Mouse (Mus musculus) yolk sac, embryonic 10.5 days (tissue): ENCODE results near the gene Olfr111.
"Not testable (repeated sequence)": the region's sequence is repeated elsewhere in the genome, so short reads cannot be mapped to it uniquely, and the experiment has no call there.

ENCODE experiments used
- DNase-seq: peaks from one replicate; pipeline ENCODE4 v3.0.0-alpha.2; 2017; ENCODE audit warnings: low spot score

Olfr111 gene

DNA sequence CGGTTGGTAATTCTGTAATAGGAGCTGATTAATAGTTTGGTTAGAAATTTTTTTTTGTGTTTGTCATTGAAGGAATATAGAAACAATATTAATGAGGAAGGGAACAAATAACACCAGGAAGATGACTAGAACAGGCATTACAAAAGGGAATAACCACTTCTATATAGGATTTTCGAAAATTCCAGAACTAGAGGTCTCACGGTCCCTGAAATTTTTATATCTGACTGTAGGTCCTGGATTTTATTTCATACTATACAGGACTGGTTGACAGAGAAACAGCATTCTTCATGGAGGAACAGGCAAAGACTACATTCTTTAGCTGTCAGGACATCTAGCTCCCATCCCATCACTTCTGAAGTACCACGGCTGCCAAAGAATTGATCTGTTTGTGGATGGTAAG is at the start of gene Olfr111:
TSS of gene Olfr111 (plus strand) at position 301 of the 400 bp plus-strand sequence.
- no peak for DNase-seq

DNA sequence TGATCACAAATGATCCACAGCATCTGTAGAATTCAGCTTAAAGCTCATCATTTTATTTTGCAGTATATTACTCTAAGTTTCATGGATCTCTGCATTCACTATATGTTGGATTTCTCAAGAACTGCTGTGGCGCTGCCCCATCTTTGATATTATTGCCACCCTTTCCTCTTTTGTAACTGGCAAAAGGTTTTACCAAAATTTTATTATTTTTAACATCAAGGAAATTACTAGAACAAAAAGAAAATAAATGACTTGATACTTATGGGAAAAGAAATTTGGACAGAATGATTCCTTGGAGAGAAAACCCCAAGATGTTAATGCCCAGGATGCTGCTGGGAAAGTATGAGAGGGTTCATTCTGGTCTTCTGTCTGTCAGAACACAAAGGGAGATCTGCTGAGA is 49.2 kb upstream of the Olfr111 start, which contains the start of gene Olfr109:
TSS of gene Olfr109 (plus strand) at position 301 of the 400 bp plus-strand sequence.
- no peak for DNase-seq

DNA sequence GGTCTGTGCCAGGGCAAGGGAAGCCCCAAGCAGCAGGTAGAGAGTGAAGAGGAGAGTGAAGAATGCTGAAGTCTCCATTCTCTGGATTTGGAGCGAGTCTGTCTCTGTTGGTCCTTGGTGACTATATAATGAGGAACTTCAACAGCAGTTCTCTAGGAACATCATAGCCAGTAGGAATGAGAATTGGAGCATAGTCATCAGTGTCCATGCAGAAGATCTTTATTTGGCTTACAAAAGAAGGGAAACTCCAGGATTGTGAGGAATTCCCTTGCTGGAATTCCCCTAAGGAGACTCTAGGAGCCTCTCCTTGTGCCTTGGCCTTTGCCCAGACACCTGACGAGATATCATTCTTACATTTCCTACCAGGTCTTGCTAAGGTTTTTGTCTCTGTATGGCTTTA is 24.4 kb upstream of the Olfr111 start, which contains the start of gene H2-M2:
TSS of gene H2-M2 (minus strand) at position 101 of the 400 bp plus-strand sequence.
- no peak for DNase-seq

DNA sequence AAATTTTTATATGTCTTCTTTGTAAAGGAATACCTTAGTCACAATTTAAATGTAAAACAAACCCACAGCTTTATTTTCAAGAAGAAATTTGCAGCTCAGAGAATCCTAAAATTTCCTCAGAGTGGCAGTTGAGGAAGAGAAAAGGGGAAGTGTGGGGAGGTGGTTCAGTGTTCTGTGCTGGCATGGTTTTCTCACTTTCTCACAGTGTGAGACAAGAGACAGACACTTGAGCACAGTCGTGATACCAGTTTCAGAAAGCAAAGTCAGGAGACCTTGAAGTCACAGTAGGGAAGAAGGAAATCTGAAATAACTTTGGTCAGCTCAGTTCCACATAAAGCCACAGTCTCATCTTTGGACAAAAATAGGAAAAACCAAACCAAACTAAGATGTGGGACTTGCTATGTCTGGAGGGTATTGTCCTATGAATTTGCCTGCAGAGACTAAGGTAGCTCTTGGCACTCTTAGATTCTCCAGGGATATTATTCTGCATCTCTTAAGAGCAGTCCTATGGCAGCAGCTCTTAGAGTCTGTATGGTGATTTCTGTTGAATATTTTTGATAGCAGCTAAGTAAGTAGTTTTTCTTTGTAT is 15.8 kb upstream of the Olfr111 start, which contains the start of gene Olfr110:
TSS of gene Olfr110 (plus strand) at position 539 of the 589 bp plus-strand sequence.
- DNase-seq: no peak

DNA sequence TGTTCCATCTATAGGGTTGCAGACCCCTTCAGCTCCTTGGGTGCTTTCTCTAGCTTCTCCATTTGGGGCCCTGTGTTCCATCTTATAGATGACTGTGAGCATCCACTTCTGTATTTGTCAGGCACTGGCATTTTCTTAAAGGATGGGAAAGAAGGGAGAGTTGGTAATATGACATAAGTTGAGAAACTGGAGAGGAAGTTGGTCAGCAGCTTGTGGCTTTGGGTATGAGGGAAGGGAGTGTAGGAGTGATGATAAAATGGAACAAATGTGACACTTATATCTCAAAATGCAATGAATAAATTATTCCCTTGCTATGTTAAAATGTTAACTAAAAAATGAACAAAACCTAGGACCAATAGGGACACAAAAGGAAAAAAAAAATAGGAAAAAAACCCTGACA is 16.8 kb downstream of the Olfr111 start:
- DNase-seq: not testable (repeated sequence)

DNA sequence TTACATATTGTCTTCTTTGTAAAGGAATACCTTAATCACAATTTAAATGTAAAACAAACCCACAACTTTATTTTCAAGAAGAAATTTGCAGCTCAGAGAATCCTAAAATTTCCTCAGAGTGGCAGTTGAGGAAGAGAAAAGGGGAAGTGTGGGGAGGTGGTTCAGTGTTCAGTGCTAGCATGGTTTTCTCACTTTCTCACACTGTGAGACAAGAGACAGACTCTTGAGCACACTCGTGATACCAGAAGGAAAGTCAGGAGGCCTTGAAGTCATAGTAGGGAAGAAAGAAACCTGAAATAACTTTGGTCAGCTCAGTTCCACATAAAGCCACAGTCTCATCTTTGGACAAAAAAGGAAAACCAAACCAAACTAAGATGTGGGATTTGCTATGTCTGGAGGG is 17.6 kb downstream of the Olfr111 start:
- DNase-seq: not testable (repeated sequence)

DNA sequence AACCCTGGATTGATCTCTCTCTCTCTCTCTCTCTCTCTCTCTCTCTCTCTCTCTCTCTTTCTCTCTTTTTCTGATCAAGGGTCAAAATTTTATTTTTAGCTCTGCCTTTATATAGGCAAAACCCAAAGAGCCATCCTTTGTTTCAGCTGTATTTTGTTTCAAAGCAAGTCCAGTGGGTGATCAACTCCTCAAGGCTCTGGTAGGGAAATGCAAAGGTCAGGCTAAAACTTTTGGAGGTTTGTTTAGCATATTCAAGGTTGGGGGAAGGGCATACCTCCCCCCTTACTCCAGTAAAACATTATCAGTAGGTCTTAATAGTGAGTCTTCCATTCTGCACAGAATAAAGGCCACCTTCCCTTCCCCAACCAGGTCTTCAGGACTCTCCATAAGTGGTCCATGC is 27.3 kb downstream of the Olfr111 start:
- no peak for DNase-seq

DNA sequence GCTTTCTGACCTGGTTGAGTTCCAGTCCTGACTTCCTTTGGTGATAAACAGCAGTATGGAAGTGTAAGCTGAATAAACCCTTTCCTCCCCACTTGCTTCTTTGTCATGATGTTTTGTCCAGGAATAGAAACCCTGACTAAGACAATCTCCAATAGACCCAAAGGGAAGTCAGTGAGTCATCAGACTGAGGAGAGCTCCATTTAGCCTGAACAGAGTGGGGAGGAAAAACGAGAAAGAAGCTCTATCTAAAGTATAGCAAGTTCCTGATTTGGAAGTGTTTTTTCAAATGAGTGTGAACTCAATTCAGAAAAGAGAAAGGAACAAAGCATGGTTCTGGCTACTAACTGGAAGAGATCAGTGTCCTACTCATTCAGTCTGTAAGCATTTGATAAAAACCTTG is 30.6 kb downstream of the Olfr111 start:
- DNase-seq: not testable (repeated sequence)

DNA sequence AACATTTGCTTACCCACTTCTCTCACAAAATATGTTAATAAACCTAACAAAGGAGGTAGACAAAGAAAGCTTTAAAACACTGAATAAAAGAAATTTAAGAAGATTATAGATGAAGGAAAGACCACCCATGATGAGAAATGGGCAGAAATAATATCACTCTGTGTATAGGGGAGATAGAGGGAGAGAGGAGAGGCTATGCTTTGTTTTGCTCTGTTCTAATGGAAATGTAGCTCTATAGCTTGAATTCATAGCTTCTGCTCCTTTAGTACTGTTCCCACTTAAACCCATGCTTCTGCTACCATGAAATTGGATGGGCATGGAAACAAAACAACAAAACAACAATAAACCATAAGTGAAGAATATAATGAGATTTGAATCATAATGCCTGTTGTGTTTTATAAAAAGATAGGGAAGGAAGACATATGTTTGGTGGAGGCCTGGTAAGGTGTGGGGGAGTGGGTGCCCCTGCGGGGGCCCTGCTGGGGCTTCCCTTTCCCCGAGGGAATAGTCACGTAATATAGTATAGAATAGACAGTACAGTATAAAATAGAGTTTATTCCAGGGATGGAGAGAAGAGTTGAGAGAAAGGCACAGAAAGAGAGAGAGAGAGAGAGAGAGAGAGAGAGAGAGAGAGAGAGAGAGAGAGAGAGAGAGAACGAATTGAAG is 33.8 kb downstream of the Olfr111 start:
- DNase-seq: no peak

DNA sequence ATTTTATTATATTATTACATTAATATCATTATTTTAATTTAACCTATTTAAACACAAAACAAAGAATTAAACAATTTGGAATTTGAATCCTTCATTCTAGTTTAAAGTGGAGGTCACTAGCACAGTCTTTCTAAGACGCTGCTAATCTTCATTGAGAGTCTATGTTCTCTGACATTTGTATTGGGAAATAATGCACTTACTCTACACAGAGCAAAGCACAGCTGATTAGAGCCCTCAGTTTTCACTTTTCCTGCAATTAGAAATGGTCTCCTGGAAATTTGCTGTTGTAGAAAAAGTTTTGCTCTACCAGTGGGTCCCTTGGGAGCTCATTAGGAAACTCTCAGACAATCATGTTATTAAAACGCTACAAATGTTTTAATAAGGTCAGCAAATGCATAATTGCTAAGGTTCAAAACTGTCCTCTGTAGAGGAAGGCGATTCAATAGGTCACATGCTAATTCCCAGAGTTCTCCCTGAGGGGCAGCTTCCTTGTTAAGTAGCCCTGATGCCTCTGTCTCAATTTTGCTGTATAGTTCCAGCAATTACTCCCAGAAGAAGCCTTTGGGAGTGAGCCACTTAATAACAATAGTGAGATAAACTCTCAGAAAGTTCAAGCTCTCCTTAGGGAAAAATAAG is 36.1 kb downstream of the Olfr111 start:
- no peak for DNase-seq

DNA sequence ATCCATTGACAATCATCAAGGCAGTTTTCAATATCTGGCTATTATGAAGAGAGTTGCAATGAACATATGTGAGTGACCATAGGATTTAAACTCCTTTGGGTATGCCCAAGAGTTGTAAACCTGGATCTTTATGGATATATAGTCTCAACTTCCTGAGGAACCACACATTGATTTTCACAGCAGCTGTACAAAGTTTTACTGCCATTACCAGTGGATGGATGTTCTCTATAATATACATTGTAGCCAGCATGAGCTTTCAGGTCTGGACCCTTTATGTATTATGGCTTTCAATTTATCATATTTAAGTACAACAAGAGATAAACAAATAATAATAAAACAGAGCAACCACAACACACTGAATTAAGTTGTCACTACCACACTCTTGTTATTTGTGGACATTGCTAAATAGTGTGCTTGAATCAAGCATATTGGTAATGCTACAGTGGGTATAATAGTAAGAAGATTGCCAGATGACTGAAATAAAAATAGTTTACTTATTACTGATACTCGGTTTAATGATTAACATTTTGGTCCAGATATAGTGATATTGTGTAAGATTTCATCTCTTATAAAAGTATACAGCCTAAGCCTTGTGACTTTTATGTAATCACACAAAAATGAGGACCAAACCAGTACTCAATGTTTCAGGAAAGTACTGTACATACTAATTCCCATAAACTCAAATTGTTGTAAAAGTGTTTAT is 51.2 kb downstream of the Olfr111 start:
- no peak for DNase-seq

DNA sequence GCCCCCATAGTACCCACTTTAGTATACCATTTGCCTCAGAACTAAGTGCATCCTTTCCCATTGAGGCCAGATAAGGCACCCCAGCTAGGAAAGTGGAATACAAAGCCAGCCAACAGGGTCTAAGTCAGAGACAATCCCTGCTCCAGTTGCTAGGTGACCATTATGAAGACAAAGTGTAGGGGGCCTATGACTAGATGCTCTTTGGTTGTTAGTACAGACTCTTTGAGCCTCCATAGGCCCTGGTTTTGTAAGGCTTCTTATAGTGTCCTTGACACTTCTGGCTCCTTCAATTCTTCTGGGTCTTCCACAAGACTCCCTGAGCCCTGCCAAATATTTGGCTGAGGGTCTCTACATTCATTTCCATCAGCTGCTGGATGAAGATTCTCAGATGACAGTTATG is 61.5 kb downstream of the Olfr111 start, which contains the start of gene Olfr112:
TSS of gene Olfr112 (minus strand) at position 101 of the 400 bp plus-strand sequence.
- DNase-seq: no peak

DNA sequence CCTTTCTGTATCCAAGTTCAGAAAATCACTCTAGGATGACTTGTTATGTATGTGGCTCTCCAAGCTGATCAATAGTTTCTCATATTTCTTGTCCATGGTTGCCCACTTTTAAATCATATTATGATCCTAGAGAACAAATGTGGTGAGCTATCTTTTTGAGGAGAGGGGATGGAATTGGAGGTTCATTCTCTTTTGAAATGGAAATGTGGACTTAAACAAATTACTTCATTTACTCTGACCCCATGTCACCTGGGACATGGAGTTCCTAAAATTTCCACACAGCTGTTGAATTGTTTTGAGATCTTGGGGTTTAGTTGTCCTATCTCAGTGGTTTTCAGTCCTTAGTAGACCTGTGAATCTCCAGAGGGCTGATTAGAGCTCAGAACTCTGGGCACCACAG is 69.7 kb downstream of the Olfr111 start, which contains the start of gene Olfr113:
TSS of gene Olfr113 (minus strand) at position 101 of the 400 bp plus-strand sequence.
- no peak for DNase-seq
